Mouse (Mus musculus): ENCODE results near the gene Card19. TPM values are rescaled to one million over a fixed set of nuclear protein-coding genes. Genes with fewer than 3 reads are reported as not detected.

Card19 gene
- polyA plus RNA-seq, 1 experiment from 2014 or later = 32.0 TPM

- no peaks in the 10 kb centered on the region for H3K36me3 ChIP-seq
- ATAC-seq (ENCODE audit: low FRiP score, low read depth) = no peak
- WGBS = 20% methylated on average over 10 of the region's 10 CpGs
- H3K9ac ChIP-seq = no peak overlapping the region
- no peak overlapping the region for H3K27ac ChIP-seq
- no peaks in the 10 kb centered on the region for H3K4me1 ChIP-seq
- no peaks in the 10 kb centered on the region for H3K27me3 ChIP-seq (replicated peaks)
- H3K4me3 ChIP-seq = no peak overlapping the region
- H3K9me3 ChIP-seq = no peaks in the 10 kb centered on the region
- no peak overlapping the region for H3K4me2 ChIP-seq (replicated peaks)
These were observed 8.5 kb upstream of the Card19 start for GRCm38 (mm10) chr13:49224314-49224713.

GRCm38 (mm10) chr13:49220912-49221311 lies 5.1 kb upstream of the Card19 start:
- H3K27ac ChIP-seq = no peak overlapping the region
- H3K9me3 ChIP-seq = no peaks in the 10 kb centered on the region
- peaks cover 5% of the 10 kb centered on the region; the same call in 1 of the 2 replicates for H3K4me1 ChIP-seq
- no peak overlapping the region for H3K4me2 ChIP-seq (replicated peaks)
- ATAC-seq (ENCODE audit: low FRiP score, low read depth) = no peak
- 20% methylated on average over 5 of the region's 5 CpGs for WGBS
- H3K9ac ChIP-seq = no peak overlapping the region
- H3K27me3 ChIP-seq (replicated peaks) = peaks cover 17% of the 10 kb centered on the region
- no peak overlapping the region for H3K4me3 ChIP-seq
- H3K36me3 ChIP-seq = no peaks in the 10 kb centered on the region

GRCm38 (mm10) chr13:49219367-49219766 lies 3.5 kb upstream of the Card19 start:
- WGBS = 89% methylated on average over 4 of the region's 4 CpGs
- Histone ChIP-seq H3K9ac (no peak overlapping the region), H3K36me3 (no peaks in the 10 kb centered on the region), H3K27me3 (replicated peaks) (peaks cover 17% of the 10 kb centered on the region), H3K9me3 (no peaks in the 10 kb centered on the region), H3K4me2 (replicated peaks) (no peak overlapping the region), H3K4me3 (no peak overlapping the region), H3K4me1 (peaks cover 11% of the 10 kb centered on the region; the same call in 1 of the 2 replicates), H3K27ac (no peak overlapping the region)
- no peak for ATAC-seq (ENCODE audit: low FRiP score, low read depth)

- H3K9ac ChIP-seq = no peak overlapping the region
- no peaks in the 10 kb centered on the region for H3K36me3 ChIP-seq
- peaks cover 17% of the 10 kb centered on the region for H3K27me3 ChIP-seq (replicated peaks)
- 50% methylated on average over 3 of the region's 3 CpGs for WGBS
- H3K4me1 ChIP-seq = peaks cover 16% of the 10 kb centered on the region
- H3K4me2 ChIP-seq (replicated peaks) = no peak overlapping the region
- H3K4me3 ChIP-seq = no peak overlapping the region
- no peak overlapping the region for H3K27ac ChIP-seq
- ATAC-seq (ENCODE audit: low FRiP score, low read depth) = no peak
- H3K9me3 ChIP-seq = no peaks in the 10 kb centered on the region
These were observed 2.8 kb upstream of the Card19 start for GRCm38 (mm10) chr13:49218651-49219050.

GRCm38 (mm10) chr13:49216808-49217561 lies 1.1 kb upstream of the Card19 start:
- H3K27ac ChIP-seq = no peak overlapping the region
- H3K4me1 ChIP-seq = peaks cover 20% of the 10 kb centered on the region
- 63% methylated on average over 9 of the region's 9 CpGs for WGBS
- H3K9me3 ChIP-seq = no peaks in the 10 kb centered on the region
- H3K27me3 ChIP-seq (replicated peaks) = peaks cover 17% of the 10 kb centered on the region
- no peak for ATAC-seq (ENCODE audit: low FRiP score, low read depth)
- H3K4me3 ChIP-seq = no peak overlapping the region
- H3K4me2 ChIP-seq (replicated peaks) = no peak overlapping the region
- H3K36me3 ChIP-seq = no peaks in the 10 kb centered on the region
- H3K9ac ChIP-seq = no peak overlapping the region

- ATAC-seq (ENCODE audit: low FRiP score, low read depth) = peak; percentile 49; the same call in 1 of the 2 replicates
- H3K4me1 ChIP-seq = peaks cover 25% of the 10 kb centered on the region
- peak overlapping the region; percentile 97 for H3K4me2 ChIP-seq (replicated peaks)
- no peaks in the 10 kb centered on the region for H3K36me3 ChIP-seq
- H3K9me3 ChIP-seq = no peaks in the 10 kb centered on the region
- peak overlapping the region; percentile 73 for H3K9ac ChIP-seq
- H3K4me3 ChIP-seq = peak overlapping the region; percentile 76
- peaks cover 17% of the 10 kb centered on the region for H3K27me3 ChIP-seq (replicated peaks)
- WGBS = 1% methylated on average over 17 of the region's 17 CpGs
- H3K27ac ChIP-seq = no peak overlapping the region
These were observed 349 bp upstream of the Card19 start for GRCm38 (mm10) chr13:49216220-49216552.

- H3K4me3 ChIP-seq = peak overlapping the region; percentile 76
- H3K27ac ChIP-seq = no peak overlapping the region
- 11% methylated on average over 5 of the region's 5 CpGs for WGBS
- peaks cover 17% of the 10 kb centered on the region for H3K27me3 ChIP-seq (replicated peaks)
- H3K9me3 ChIP-seq = no peaks in the 10 kb centered on the region
- H3K4me1 ChIP-seq = peaks cover 26% of the 10 kb centered on the region
- H3K9ac ChIP-seq = peak overlapping the region; percentile 73; the same call in 1 of the 2 replicates
- H3K4me2 ChIP-seq (replicated peaks) = peak overlapping the region; percentile 97
- H3K36me3 ChIP-seq = no peaks in the 10 kb centered on the region
- ATAC-seq (ENCODE audit: low FRiP score, low read depth) = no peak
These were observed 721 bp downstream of the Card19 start for GRCm38 (mm10) chr13:49215128-49215503.

- H3K4me2 ChIP-seq (replicated peaks) = peak overlapping the region; percentile 97
- no peaks in the 10 kb centered on the region for H3K36me3 ChIP-seq
- peaks cover 26% of the 10 kb centered on the region for H3K4me1 ChIP-seq
- H3K4me3 ChIP-seq = no peak overlapping the region
- H3K27me3 ChIP-seq (replicated peaks) = peaks cover 17% of the 10 kb centered on the region
- 81% methylated on average over 3 of the region's 3 CpGs for WGBS
- no peak for ATAC-seq (ENCODE audit: low FRiP score, low read depth)
- H3K9me3 ChIP-seq = no peaks in the 10 kb centered on the region
- H3K9ac ChIP-seq = no peak overlapping the region
- no peak overlapping the region for H3K27ac ChIP-seq
These were observed 1.4 kb downstream of the Card19 start for GRCm38 (mm10) chr13:49214454-49214853.

- H3K4me3 ChIP-seq = no peak overlapping the region
- H3K36me3 ChIP-seq = no peaks in the 10 kb centered on the region
- no peaks in the 10 kb centered on the region for H3K9me3 ChIP-seq
- H3K27me3 ChIP-seq (replicated peaks) = peaks cover 17% of the 10 kb centered on the region
- no peak for ATAC-seq (ENCODE audit: low FRiP score, low read depth)
- peaks cover 26% of the 10 kb centered on the region for H3K4me1 ChIP-seq
- H3K4me2 ChIP-seq (replicated peaks) = no peak overlapping the region
- 64% methylated on average over 4 of the region's 4 CpGs for WGBS
- H3K27ac ChIP-seq = no peak overlapping the region
- H3K9ac ChIP-seq = no peak overlapping the region
These were observed 2.3 kb downstream of the Card19 start for GRCm38 (mm10) chr13:49213531-49213932.

- no peaks in the 10 kb centered on the region for H3K36me3 ChIP-seq
- H3K27ac ChIP-seq = no peak overlapping the region
- no peaks in the 10 kb centered on the region for H3K9me3 ChIP-seq
- no peak for ATAC-seq (ENCODE audit: low FRiP score, low read depth)
- peaks cover 17% of the 10 kb centered on the region for H3K27me3 ChIP-seq (replicated peaks)
- 86% methylated on average over 4 of the region's 4 CpGs for WGBS
- no peak overlapping the region for H3K9ac ChIP-seq
- H3K4me3 ChIP-seq = no peak overlapping the region
- H3K4me1 ChIP-seq = peaks cover 26% of the 10 kb centered on the region
- no peak overlapping the region for H3K4me2 ChIP-seq (replicated peaks)
These were observed 2.9 kb downstream of the Card19 start for GRCm38 (mm10) chr13:49212711-49213500.

- Histone ChIP-seq H3K27me3 (replicated peaks) (no peaks in the 10 kb centered on the region), H3K9me3 (no peaks in the 10 kb centered on the region), H3K9ac (no peak overlapping the region), H3K4me1 (peaks cover 20% of the 10 kb centered on the region), H3K4me3 (no peak overlapping the region), H3K27ac (no peak overlapping the region), H3K36me3 (no peaks in the 10 kb centered on the region), H3K4me2 (replicated peaks) (no peak overlapping the region)
- no peak for ATAC-seq (ENCODE audit: low FRiP score, low read depth)
- 69% methylated on average over 7 of the region's 7 CpGs for WGBS
These were observed 6.5 kb downstream of the Card19 start for GRCm38 (mm10) chr13:49209306-49209705.

GRCm38 (mm10) chr13:49206341-49206740 lies 9.5 kb downstream of the Card19 start:
- no peak for ATAC-seq (ENCODE audit: low FRiP score, low read depth)
- H3K27ac ChIP-seq = no peak overlapping the region
- no peak overlapping the region for H3K4me3 ChIP-seq
- 95% methylated on average over 2 of the region's 2 CpGs for WGBS
- no peak overlapping the region for H3K9ac ChIP-seq
- H3K27me3 ChIP-seq (replicated peaks) = no peaks in the 10 kb centered on the region
- no peaks in the 10 kb centered on the region for H3K9me3 ChIP-seq
- peaks cover 8% of the 10 kb centered on the region for H3K4me1 ChIP-seq
- H3K36me3 ChIP-seq = no peaks in the 10 kb centered on the region
- no peak overlapping the region for H3K4me2 ChIP-seq (replicated peaks)
